Mouse (Mus musculus): ENCODE measurements around the gene Glb1l.

- TF ChIP-seq POLR2A (IDR thresholded peaks at IDR 0.05; ENCODE audit: borderline replicate concordance, low read depth, low read length), result no peak
- TF ChIP-seq CTCF (IDR thresholded peaks at IDR 0.05; ENCODE audit: low read depth, low read length), result no peak
Observed at GRCm38 (mm10) chr1:75168472-75169464, 41.8 kb downstream of the Glb1l start, which contains the start of gene Zfand2b.

Data from bone marrow macrophage, adult 2 months (primary cell).